Mouse (Mus musculus) forebrain, embryonic 16.5 days (tissue): ENCODE measurements around the gene Rab22a. TPM values are rescaled to one million over a fixed set of nuclear protein-coding genes. Genes with fewer than 3 reads are reported as not detected.
A peak's percentile ranks its signal among the peaks of the same experiment; 100 is the strongest.

Experiments used
- ATAC-seq: fragments of 200-750 bp; cut with Nextera tagmentation; 2 replicates; pipeline ENCODE4 v1.8.0; 2017; ENCODE audit warnings: mild to moderate bottlenecking, moderate library complexity
- H3K27ac ChIP-seq: fragments of 300-500 bp; sonication (generic); 2 replicates; pipeline ENCODE4 v1.5.1; 2014; ENCODE audit warnings: low read length, control low read depth
- H3K27me3 ChIP-seq: fragments of 300-500 bp; sonication (generic); replicated peaks from 2 replicates; pipeline ENCODE4 v1.6.1; 2014; ENCODE audit warnings: low read length; ENCODE audit not compliant: control insufficient read depth, insufficient read depth
- H3K36me3 ChIP-seq: fragments of 300-500 bp; sonication (generic); 2 replicates; pipeline ENCODE4 v1.6.1; 2014; ENCODE audit not compliant: control insufficient read depth, insufficient read depth
- H3K4me1 ChIP-seq: fragments of 300-500 bp; sonication (generic); replicated peaks from 2 replicates; pipeline ENCODE4 v1.6.1; 2014; ENCODE audit warnings: low read length; ENCODE audit not compliant: control insufficient read depth, insufficient read depth
- H3K4me2 ChIP-seq: fragments of 300-500 bp; sonication (generic); 2 replicates; pipeline ENCODE4 v1.6.1; 2014; ENCODE audit warnings: mild to moderate bottlenecking, low read length, control low read depth
- H3K4me3 ChIP-seq: fragments of 300-500 bp; sonication (generic); replicated peaks from 2 replicates; pipeline ENCODE4 v1.5.1; 2014; ENCODE audit warnings: mild to moderate bottlenecking, low read length, control low read depth
- H3K9ac ChIP-seq: fragments of 300-500 bp; sonication (generic); replicated peaks from 2 replicates; pipeline ENCODE4 v1.6.1; 2014; ENCODE audit warnings: low read depth, low read length, control low read depth
- H3K9me3 ChIP-seq: fragments of 300-500 bp; sonication (generic); 2 replicates; pipeline ENCODE4 v1.6.1; 2016; ENCODE audit warnings: low read length; ENCODE audit not compliant: control insufficient read depth
- WGBS: fragments of 180-500 bp; shearing (Covaris S2); extraction: QIAGEN DNeasy Blood & Tissue Kit; methylation state at CpG from one replicate; pipeline ENCODE4 v1.1.7; 2014; 5-methylcytosine and 5-hydroxymethylcytosine counted together
- polyA plus RNA-seq: library from polyadenylated mRNA; unstranded; fragments of >200 nt; fragmentation: Nextera tagmentation; extraction: Ambion mirVana; gene quantifications from 2 replicates; pipeline ENCODE4 v1.2.1, GENCODE M21; 2015

Gene Rab22a
- polyA plus RNA-seq, 1 experiment from 2014 or later: 35.0 TPM

- Histone ChIP-seq H3K9ac (no peak overlapping the region), H3K27me3 (peaks cover 7% of the 10 kb centered on the region; the same call in 1 of the 2 replicates), H3K4me1 (no peaks in the 10 kb centered on the region; the same call in 1 of the 2 replicates), H3K36me3 (no peaks in the 10 kb centered on the region), H3K4me3 (no peak overlapping the region), H3K9me3 (no peaks in the 10 kb centered on the region; the same call in 1 of the 2 replicates), H3K4me2 (no peak overlapping the region), H3K27ac (no peak overlapping the region)
- no peak for ATAC-seq
These were observed 18.2 kb upstream of the Rab22a start for GRCm38 (mm10) chr2:173641370-173641769.

- Histone ChIP-seq H3K9me3 (no peaks in the 10 kb centered on the region; the same call in 1 of the 2 replicates), H3K4me1 (no peaks in the 10 kb centered on the region; the same call in 1 of the 2 replicates), H3K4me3 (no peak overlapping the region), H3K4me2 (no peak overlapping the region), H3K36me3 (no peaks in the 10 kb centered on the region), H3K27me3 (peaks cover 7% of the 10 kb centered on the region; the same call in 1 of the 2 replicates), H3K9ac (no peak overlapping the region), H3K27ac (no peak overlapping the region)
- WGBS: 23% methylated on average over 15 of the region's 15 CpGs
- peak; percentile 69 for ATAC-seq
These were observed 17.1 kb upstream of the Rab22a start for GRCm38 (mm10) chr2:173642262-173642999.

GRCm38 (mm10) chr2:173647197-173647911 lies 12.2 kb upstream of the Rab22a start:
- ATAC-seq: no peak
- Histone ChIP-seq H3K9ac (no peak overlapping the region), H3K4me3 (no peak overlapping the region), H3K27me3 (peaks cover 3% of the 10 kb centered on the region; the same call in 1 of the 2 replicates), H3K27ac (no peak overlapping the region), H3K4me1 (no peaks in the 10 kb centered on the region; the same call in 1 of the 2 replicates), H3K9me3 (no peaks in the 10 kb centered on the region), H3K4me2 (no peak overlapping the region), H3K36me3 (no peaks in the 10 kb centered on the region)
- WGBS: 70% methylated on average over 19 of the region's 19 CpGs

DNA sequence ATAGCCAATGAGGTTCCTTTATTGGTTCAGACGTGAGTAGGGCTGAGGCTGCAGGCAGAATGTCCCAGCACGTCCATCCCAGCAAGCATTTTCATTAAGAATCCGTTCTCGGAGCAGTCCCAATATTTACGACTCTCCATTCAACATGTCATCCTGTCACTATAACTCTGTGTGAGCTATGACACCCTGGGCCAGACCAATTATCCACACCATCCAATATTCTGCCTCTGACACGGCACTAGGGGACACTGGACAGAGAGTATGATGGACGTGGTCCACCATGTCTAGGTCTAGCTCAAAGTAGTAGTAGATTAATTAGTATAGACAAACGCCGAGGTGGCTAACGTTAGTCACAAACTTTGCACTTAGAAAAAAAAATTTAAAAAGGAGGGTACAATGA lies 9.8 kb upstream of the Rab22a start:
- H3K4me2 ChIP-seq: no peak overlapping the region
- H3K27me3 ChIP-seq: no peaks in the 10 kb centered on the region
- H3K4me3 ChIP-seq: no peak overlapping the region
- WGBS: 87% methylated on average over 10 of the region's 10 CpGs
- ATAC-seq: no peak
- no peak overlapping the region for H3K27ac ChIP-seq
- H3K9ac ChIP-seq: no peak overlapping the region
- no peaks in the 10 kb centered on the region for H3K36me3 ChIP-seq
- no peaks in the 10 kb centered on the region for H3K4me1 ChIP-seq
- H3K9me3 ChIP-seq: no peaks in the 10 kb centered on the region

DNA sequence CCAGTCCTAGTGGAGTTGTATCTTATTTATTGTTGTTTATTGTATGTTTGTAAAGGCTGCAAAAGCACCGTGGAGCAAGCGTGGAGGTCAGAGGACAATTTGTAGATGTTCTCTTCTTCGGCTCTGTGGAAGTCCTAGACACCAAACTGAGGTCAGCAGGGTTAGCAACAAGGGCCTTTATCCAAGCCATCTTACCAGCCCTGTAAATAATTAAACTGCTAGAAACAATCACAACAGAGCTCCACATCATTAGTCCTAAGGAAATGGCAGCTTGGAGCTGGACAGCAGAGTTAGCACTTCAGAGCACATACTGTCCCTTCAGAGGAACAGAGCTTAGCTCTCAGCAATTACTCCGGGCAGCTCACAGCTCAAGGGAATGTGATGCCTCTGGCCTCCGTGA lies 6.0 kb upstream of the Rab22a start:
- WGBS: 95% methylated on average over 5 of the region's 5 CpGs
- no peaks in the 10 kb centered on the region for H3K27me3 ChIP-seq
- no peak for ATAC-seq
- no peaks in the 10 kb centered on the region for H3K9me3 ChIP-seq
- no peak overlapping the region for H3K4me2 ChIP-seq
- H3K36me3 ChIP-seq: no peaks in the 10 kb centered on the region
- no peak overlapping the region for H3K27ac ChIP-seq
- no peak overlapping the region for H3K9ac ChIP-seq
- no peak overlapping the region for H3K4me3 ChIP-seq
- H3K4me1 ChIP-seq: peaks cover 2% of the 10 kb centered on the region; the same call in 1 of the 2 replicates

- Histone ChIP-seq H3K27me3 (no peaks in the 10 kb centered on the region), H3K9ac (no peak overlapping the region), H3K4me1 (peaks cover 20% of the 10 kb centered on the region), H3K9me3 (no peaks in the 10 kb centered on the region), H3K4me2 (no peak overlapping the region), H3K36me3 (peaks cover 2% of the 10 kb centered on the region; the same call in 1 of the 2 replicates), H3K4me3 (no peak overlapping the region), H3K27ac (no peak overlapping the region)
- no peak for ATAC-seq
- WGBS: 92% methylated on average over 6 of the region's 6 CpGs
These were observed 1.8 kb upstream of the Rab22a start for GRCm38 (mm10) chr2:173657736-173658135.

DNA sequence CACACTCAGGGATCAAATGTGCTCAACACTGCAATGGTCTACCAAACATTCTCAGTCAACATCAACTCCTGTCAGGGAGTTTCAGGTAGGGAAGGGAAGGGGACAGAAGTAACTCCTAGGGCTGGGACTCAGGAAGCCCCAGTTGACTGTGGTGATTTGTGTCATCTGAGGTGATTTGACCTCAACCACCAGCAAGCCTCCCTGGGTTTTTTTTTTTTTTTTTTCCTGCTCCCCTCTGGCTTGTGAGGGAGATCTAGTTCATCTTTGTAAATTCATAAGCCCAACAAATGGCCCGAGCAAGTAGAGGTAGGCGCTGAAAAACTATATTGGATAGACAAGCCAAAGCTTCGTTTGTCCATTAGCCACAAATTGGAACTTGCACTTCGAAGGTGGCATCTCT lies 1.0 kb upstream of the Rab22a start:
- ATAC-seq: no peak
- Histone ChIP-seq H3K27ac (no peak overlapping the region), H3K36me3 (peaks cover 4% of the 10 kb centered on the region; the same call in 1 of the 2 replicates), H3K4me3 (peak overlapping the region; percentile 93; the same call in 1 of the 2 replicates), H3K4me1 (peaks cover 20% of the 10 kb centered on the region), H3K27me3 (no peaks in the 10 kb centered on the region), H3K9ac (no peak overlapping the region), H3K9me3 (no peaks in the 10 kb centered on the region), H3K4me2 (peak overlapping the region; percentile 59; the same call in 1 of the 2 replicates)
- WGBS: 91% methylated on average over 4 of the region's 4 CpGs

DNA sequence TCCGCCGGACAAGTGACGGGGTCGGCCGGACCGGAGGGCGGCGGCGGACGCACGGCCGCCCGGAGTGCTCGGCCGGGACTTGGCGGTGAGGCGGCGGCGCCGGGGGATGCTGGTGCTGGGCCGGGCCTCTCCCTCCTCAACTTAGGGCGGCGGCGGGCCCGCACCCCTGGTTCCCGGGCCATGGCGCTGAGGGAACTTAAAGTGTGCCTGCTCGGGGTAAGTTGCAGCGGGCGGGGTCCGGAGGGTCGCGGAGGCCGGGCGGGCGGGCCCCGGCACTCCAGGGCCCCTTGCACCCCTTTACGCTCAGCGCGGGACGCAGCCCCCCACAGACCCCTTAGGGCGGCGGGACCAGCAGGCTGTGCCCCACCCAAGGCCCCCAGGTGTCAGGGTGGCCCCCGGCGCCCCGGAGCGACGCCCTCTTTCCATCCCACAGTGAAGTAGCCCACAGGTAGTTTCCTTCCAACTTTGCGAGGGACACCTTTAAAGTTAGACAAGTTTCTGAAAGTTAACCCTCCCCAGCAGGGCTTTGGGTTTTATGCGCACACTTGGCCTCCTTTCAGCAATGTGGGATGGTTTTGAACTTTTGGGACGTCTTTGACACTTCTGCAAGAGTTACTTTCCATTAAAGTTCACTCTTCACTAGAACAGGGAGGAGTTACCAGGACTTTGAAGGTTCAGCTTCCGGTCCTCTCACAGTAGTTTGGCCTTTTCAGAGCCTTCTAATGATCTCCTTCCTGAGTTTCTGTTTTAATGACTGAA lies 545 bp downstream of the Rab22a start:
- Histone ChIP-seq H3K4me2 (peak overlapping the region; percentile 82), H3K9me3 (no peaks in the 10 kb centered on the region), H3K27ac (no peak overlapping the region; the same call in 1 of the 2 replicates), H3K36me3 (peaks cover 4% of the 10 kb centered on the region; the same call in 1 of the 2 replicates), H3K4me3 (peak overlapping the region; percentile 93), H3K9ac (peak overlapping the region; percentile 88), H3K4me1 (peaks cover 20% of the 10 kb centered on the region), H3K27me3 (no peaks in the 10 kb centered on the region)
- WGBS: under 1% methylated on average over 50 of the region's 52 CpGs
- peak; percentile 62 for ATAC-seq
